Mouse (Mus musculus): Measurements from ENCODE around the gene Nxpe3.
"Not testable (repeated sequence)": the region's sequence is repeated elsewhere in the genome, so short reads cannot be mapped to it uniquely, and the experiment has no call there.

Nxpe3 gene

GRCm38 (mm10) chr16:55890346-55891136 is 4.5 kb downstream of the Nxpe3 start:
- no peak for DNase-seq (ENCODE audit: low read depth in 2 of 2, low spot score in 2 of 2)

GRCm38 (mm10) chr16:55889451-55889850 is 5.6 kb downstream of the Nxpe3 start:
- DNase-seq (ENCODE audit: low read depth in 2 of 2, low spot score in 2 of 2), result no peak

- no peak for DNase-seq (ENCODE audit: low read depth in 2 of 2, low spot score in 2 of 2)
Observed at GRCm38 (mm10) chr16:55888584-55888960, 6.5 kb downstream of the Nxpe3 start.

- peak in 1 of 2 experiments; percentile 29 for DNase-seq (ENCODE audit: low read depth in 2 of 2, low spot score in 2 of 2)
Observed at GRCm38 (mm10) chr16:55887814-55888583, 7.1 kb downstream of the Nxpe3 start.

- no peak for DNase-seq (ENCODE audit: low read depth in 2 of 2, low spot score in 2 of 2)
Observed at GRCm38 (mm10) chr16:55884246-55884645, 10.8 kb downstream of the Nxpe3 start.

GRCm38 (mm10) chr16:55876025-55876424 is 19.1 kb downstream of the Nxpe3 start:
- no peak for DNase-seq (ENCODE audit: low read depth in 2 of 2, low spot score in 2 of 2)

- DNase-seq (ENCODE audit: low read depth in 2 of 2, low spot score in 2 of 2), result no peak
Observed at GRCm38 (mm10) chr16:55863832-55864231, 31.3 kb downstream of the Nxpe3 start.

- DNase-seq (ENCODE audit: low read depth in 2 of 2, low spot score in 2 of 2), result peak; percentile 54 to 58
Observed at GRCm38 (mm10) chr16:55863149-55863815, 31.8 kb downstream of the Nxpe3 start.

GRCm38 (mm10) chr16:55861104-55861503 is 34.0 kb downstream of the Nxpe3 start:
- DNase-seq (ENCODE audit: low read depth in 2 of 2, low spot score in 2 of 2), result no peak

GRCm38 (mm10) chr16:55859421-55859820 is 35.7 kb downstream of the Nxpe3 start:
- not testable (repeated sequence) for DNase-seq (ENCODE audit: low read depth in 2 of 2, low spot score in 2 of 2)

GRCm38 (mm10) chr16:55858465-55858864 is 36.6 kb downstream of the Nxpe3 start:
- DNase-seq (ENCODE audit: low read depth in 2 of 2, low spot score in 2 of 2), result peak; percentile 69 to 77

GRCm38 (mm10) chr16:55852943-55853727 is 42.0 kb downstream of the Nxpe3 start:
- DNase-seq (ENCODE audit: low read depth in 2 of 2, low spot score in 2 of 2), result peak; percentile 71 to 80

- DNase-seq (ENCODE audit: low read depth in 2 of 2, low spot score in 2 of 2), result no peak
Observed at GRCm38 (mm10) chr16:55852515-55852914, 42.6 kb downstream of the Nxpe3 start.

- no peak for DNase-seq (ENCODE audit: low read depth in 2 of 2, low spot score in 2 of 2)
Observed at GRCm38 (mm10) chr16:55850485-55850884, 44.6 kb downstream of the Nxpe3 start.

GRCm38 (mm10) chr16:55847679-55848078 is 47.4 kb downstream of the Nxpe3 start:
- no peak for DNase-seq (ENCODE audit: low read depth in 2 of 2, low spot score in 2 of 2)

- DNase-seq (ENCODE audit: low read depth in 2 of 2, low spot score in 2 of 2), result no peak
Observed at GRCm38 (mm10) chr16:55844847-55845246, 50.2 kb downstream of the Nxpe3 start.

- DNase-seq (ENCODE audit: low read depth in 2 of 2, low spot score in 2 of 2), result no peak
Observed at GRCm38 (mm10) chr16:55843919-55844318, 51.2 kb downstream of the Nxpe3 start.

- no peak for DNase-seq (ENCODE audit: low read depth in 2 of 2, low spot score in 2 of 2)
Observed at GRCm38 (mm10) chr16:55843134-55843533, 52.0 kb downstream of the Nxpe3 start.

GRCm38 (mm10) chr16:55841506-55841905 is 53.6 kb downstream of the Nxpe3 start:
- DNase-seq (ENCODE audit: low read depth in 2 of 2, low spot score in 2 of 2), result no peak

GRCm38 (mm10) chr16:55838510-55839474 is 56.3 kb downstream of the Nxpe3 start, which contains the start of gene Nfkbiz:
Gene Nfkbiz (minus strand): TSS chr16:55838899.
- DNase-seq (ENCODE audit: low read depth in 2 of 2, low spot score in 2 of 2), result peak; percentile 40 to 60

Data from CD8-positive naive resting alpha-beta T cell, adult 2 months (primary cell).